Mouse (Mus musculus): ENCODE data around the gene Lrrc7. TPM values are rescaled to one million over a fixed set of nuclear protein-coding genes. Genes with fewer than 3 reads are reported as not detected.

Lrrc7 gene
- not detected in 2 replicates for polyA plus RNA-seq (2012; rRNA removed)

GRCm38 (mm10) chr3:158561987-158562360, at the start of gene Lrrc7:
Gene Lrrc7 (minus strand): TSS chr3:158562221.
- 2% methylated on average over 28 of the region's 28 CpGs for WGBS
- Histone ChIP-seq H3K4me3 (replicated peaks; ENCODE audit: extremely low read depth, low read depth, low read length) (no peak within 1 kb of the TSS), H3K4me1 (ENCODE audit: control insufficient read depth, insufficient read depth, low read length) (no peaks in the 10 kb centered on the region)
- DNase-seq = no peak
- TF ChIP-seq POLR2A (IDR thresholded peaks at IDR 0.05; ENCODE audit: borderline replicate concordance, extremely low read depth, low read depth, low read length) = no peak
- TF ChIP-seq CTCF (IDR thresholded peaks at IDR 0.05; ENCODE audit: insufficient read depth, low read length) = no peak

- no peak overlapping the region for H3K4me3 ChIP-seq (replicated peaks; ENCODE audit: extremely low read depth, low read depth, low read length)
- no peak for TF ChIP-seq CTCF (IDR thresholded peaks at IDR 0.05; ENCODE audit: insufficient read depth, low read length)
- TF ChIP-seq POLR2A (IDR thresholded peaks at IDR 0.05; ENCODE audit: borderline replicate concordance, extremely low read depth, low read depth, low read length) = no peak
- H3K4me1 ChIP-seq (ENCODE audit: control insufficient read depth, insufficient read depth, low read length) = no peaks in the 10 kb centered on the region
- DNase-seq = no peak
- 25% methylated on average over 1 of the region's 1 CpGs for WGBS
These were observed 45.0 kb upstream of the Lrrc7 start for GRCm38 (mm10) chr3:158607065-158607464.

DNA sequence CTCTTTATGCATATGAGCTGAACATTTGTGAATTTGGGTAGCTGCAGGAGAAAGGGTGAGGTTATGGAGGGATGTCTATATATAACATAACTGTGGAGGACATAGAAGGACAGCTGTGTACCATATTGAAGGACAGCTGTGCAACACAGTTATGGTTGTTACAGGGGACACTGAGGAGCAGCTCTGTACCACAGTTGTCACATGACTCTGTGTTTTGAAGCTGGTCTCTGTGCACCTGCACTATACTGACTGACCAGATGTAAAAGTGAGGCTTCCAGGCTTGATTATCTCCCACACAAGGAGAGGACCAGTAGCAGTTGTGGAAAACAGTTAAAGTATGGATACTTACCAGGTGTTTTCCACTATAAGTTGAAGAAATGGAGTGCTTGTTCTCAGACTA, 43.3 kb upstream of the Lrrc7 start:
- TF ChIP-seq CTCF (IDR thresholded peaks at IDR 0.05; ENCODE audit: insufficient read depth, low read length) (no peak), POLR2A (IDR thresholded peaks at IDR 0.05; ENCODE audit: borderline replicate concordance, extremely low read depth, low read depth, low read length) (no peak)

DNA sequence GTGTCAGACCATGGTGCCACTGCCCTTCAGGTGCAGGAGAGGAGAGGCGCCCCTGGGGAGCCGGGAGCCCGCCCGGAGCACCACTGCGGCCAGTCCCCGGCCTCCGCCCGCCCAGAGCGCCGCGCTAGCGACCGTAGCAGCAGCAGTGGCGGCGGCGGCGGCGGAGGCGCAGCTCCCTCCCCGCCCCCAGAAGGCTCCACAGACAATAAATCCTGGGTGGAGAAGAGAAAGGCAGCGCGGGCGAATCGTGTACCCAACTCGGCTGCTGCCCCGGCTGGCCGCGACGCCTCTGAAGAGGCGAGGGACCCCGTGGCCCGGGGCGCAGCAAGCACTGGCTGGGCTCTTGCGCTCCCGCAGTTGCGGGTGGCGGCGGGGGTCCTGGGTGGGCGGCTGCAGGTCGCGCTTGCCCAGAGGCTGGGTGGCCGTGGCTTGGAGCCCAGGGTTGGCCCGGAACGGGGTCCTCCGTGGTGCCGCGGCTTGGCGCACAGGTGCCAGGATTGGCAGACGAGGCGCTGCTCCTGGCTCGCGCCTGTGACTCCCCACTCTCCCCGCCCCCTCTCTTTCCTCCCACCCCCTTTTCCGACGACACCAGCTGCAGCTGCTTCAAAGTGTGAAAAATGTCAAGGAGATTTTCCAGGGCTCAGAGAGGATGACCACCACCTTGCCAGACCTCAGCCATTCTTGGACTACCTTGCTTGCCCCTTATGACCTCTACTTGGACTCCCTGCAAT, 600 bp downstream of the Lrrc7 start:
- WGBS = 1% methylated on average over 54 of the region's 55 CpGs
- no peak for TF ChIP-seq CTCF (IDR thresholded peaks at IDR 0.05; ENCODE audit: insufficient read depth, low read length)
- TF ChIP-seq POLR2A (IDR thresholded peaks at IDR 0.05; ENCODE audit: borderline replicate concordance, extremely low read depth, low read depth, low read length) = no peak
- no peak for DNase-seq
- Histone ChIP-seq H3K4me3 (replicated peaks; ENCODE audit: extremely low read depth, low read depth, low read length) (no peak overlapping the region), H3K4me1 (ENCODE audit: control insufficient read depth, insufficient read depth, low read length) (no peaks in the 10 kb centered on the region)

More for the DNA sequence above, 43.3 kb upstream of the Lrrc7 start:
- no peaks in the 10 kb centered on the region for H3K4me1 ChIP-seq (ENCODE audit: control insufficient read depth, insufficient read depth, low read length)
- no peak overlapping the region for H3K4me3 ChIP-seq (replicated peaks; ENCODE audit: extremely low read depth, low read depth, low read length)
- no peak for DNase-seq

DNA sequence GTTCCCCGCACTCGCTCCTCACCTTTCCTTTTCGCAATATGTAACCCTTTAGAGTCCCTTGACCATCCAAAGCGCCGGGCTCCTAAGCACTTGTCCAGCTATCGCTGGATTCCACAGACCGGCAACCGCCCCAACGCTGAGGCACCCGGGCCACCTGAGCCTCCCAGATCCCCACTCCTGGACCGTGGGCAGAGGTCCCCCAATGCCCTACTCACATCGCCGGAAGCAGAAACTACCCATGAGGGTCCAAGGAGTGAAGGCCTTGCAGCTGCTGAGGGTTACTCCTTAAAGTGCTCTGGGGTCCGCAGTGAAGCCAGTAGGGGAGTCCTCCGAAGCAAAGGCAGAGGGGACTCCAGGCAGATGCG, 1.1 kb downstream of the Lrrc7 start:
- H3K4me1 ChIP-seq (ENCODE audit: control insufficient read depth, insufficient read depth, low read length) = no peaks in the 10 kb centered on the region

GRCm38 (mm10) chr3:158559691-158560650, 2.0 kb downstream of the Lrrc7 start:
- no peaks in the 10 kb centered on the region for H3K4me1 ChIP-seq (ENCODE audit: control insufficient read depth, insufficient read depth, low read length)
- TF ChIP-seq CTCF (IDR thresholded peaks at IDR 0.05; ENCODE audit: insufficient read depth, low read length) (no peak), POLR2A (IDR thresholded peaks at IDR 0.05; ENCODE audit: borderline replicate concordance, extremely low read depth, low read depth, low read length) (no peak)
- no peak for DNase-seq
- WGBS = 4% methylated on average over 18 of the region's 18 CpGs
- no peak overlapping the region for H3K4me3 ChIP-seq (replicated peaks; ENCODE audit: extremely low read depth, low read depth, low read length)

More for the DNA sequence above, 1.1 kb downstream of the Lrrc7 start:
- 2% methylated on average over 16 of the region's 16 CpGs for WGBS
- DNase-seq = no peak
- H3K4me3 ChIP-seq (replicated peaks; ENCODE audit: extremely low read depth, low read depth, low read length) = no peak overlapping the region
- TF ChIP-seq CTCF (IDR thresholded peaks at IDR 0.05; ENCODE audit: insufficient read depth, low read length) (no peak), POLR2A (IDR thresholded peaks at IDR 0.05; ENCODE audit: borderline replicate concordance, extremely low read depth, low read depth, low read length) (no peak)

- DNase-seq = no peak
- Histone ChIP-seq H3K4me1 (ENCODE audit: control insufficient read depth, insufficient read depth, low read length) (no peaks in the 10 kb centered on the region), H3K4me3 (replicated peaks; ENCODE audit: extremely low read depth, low read depth, low read length) (no peak overlapping the region)
- WGBS = 19% methylated on average over 5 of the region's 5 CpGs
- no peak for TF ChIP-seq POLR2A (IDR thresholded peaks at IDR 0.05; ENCODE audit: borderline replicate concordance, extremely low read depth, low read depth, low read length)
- TF ChIP-seq CTCF (IDR thresholded peaks at IDR 0.05; ENCODE audit: insufficient read depth, low read length) = no peak
These were observed 2.8 kb downstream of the Lrrc7 start for GRCm38 (mm10) chr3:158559131-158559658.

GRCm38 (mm10) chr3:158558631-158559030, 3.4 kb downstream of the Lrrc7 start:
- H3K4me1 ChIP-seq (ENCODE audit: control insufficient read depth, insufficient read depth, low read length) = no peaks in the 10 kb centered on the region
- TF ChIP-seq CTCF (IDR thresholded peaks at IDR 0.05; ENCODE audit: insufficient read depth, low read length) (no peak), POLR2A (IDR thresholded peaks at IDR 0.05; ENCODE audit: borderline replicate concordance, extremely low read depth, low read depth, low read length) (no peak)
- H3K4me3 ChIP-seq (replicated peaks; ENCODE audit: extremely low read depth, low read depth, low read length) = no peak overlapping the region
- no peak for DNase-seq

GRCm38 (mm10) chr3:158554280-158554679, 7.7 kb downstream of the Lrrc7 start:
- TF ChIP-seq POLR2A (IDR thresholded peaks at IDR 0.05; ENCODE audit: borderline replicate concordance, extremely low read depth, low read depth, low read length) (no peak), CTCF (IDR thresholded peaks at IDR 0.05; ENCODE audit: insufficient read depth, low read length) (no peak)
- no peaks in the 10 kb centered on the region for H3K4me1 ChIP-seq (ENCODE audit: control insufficient read depth, insufficient read depth, low read length)
- H3K4me3 ChIP-seq (replicated peaks; ENCODE audit: extremely low read depth, low read depth, low read length) = no peak overlapping the region
- DNase-seq = no peak

Data from lung, adult 2 months (tissue).